Mouse (Mus musculus) testis, postnatal 14 days (tissue): Measurements from ENCODE around the gene Adcy2.

ENCODE experiments used
- DNase-seq: peaks from one replicate; pipeline ENCODE4 v3.0.0; 2021; ENCODE audit warnings: low spot score

Gene Adcy2

DNA sequence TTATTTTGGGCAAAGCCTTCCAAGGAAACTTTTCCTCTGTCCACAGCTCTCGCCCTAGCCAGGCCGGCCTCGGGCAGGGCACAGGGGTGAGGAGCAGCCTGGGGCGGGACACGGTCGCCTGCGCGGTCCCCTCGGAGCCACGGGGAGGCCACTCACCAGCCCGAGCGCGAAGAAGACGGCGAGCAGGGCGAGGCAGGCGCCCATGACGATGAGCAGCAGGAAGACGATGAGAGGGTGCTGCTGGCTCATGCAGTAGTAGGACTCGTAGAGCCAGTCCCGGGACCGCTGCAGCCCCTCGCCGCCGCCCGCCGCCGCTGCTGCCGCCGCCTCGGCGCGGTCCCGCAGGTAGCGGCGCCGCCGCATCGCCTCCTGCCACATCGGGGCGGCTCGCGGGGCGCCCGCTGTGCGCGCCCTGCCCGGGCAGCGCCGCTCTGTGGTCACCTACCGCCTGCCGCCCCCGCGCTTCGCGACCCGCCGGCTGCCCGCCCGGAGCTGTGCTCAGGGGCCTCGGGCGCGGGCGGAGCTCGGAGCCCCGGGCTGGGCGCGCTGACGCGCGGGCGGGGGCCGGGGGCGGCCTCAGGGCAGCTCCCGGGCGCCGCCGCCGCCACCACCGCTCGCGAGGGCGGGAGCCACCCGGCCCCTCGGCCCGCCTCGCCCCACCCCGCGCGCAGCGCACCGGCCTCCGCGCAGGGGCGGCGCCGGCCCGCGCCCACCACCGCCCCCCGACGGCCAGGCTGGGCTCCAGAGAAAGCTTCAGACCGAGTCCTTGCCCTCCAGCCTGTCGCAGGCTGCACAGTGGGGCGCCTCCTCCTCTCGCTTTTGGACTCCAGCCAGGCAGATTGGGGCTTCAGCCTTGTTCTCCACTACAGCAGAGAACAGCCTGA is at the start of gene Adcy2:
Adcy2 (minus strand) TSS at position 624 of the 884 bp plus-strand sequence.
- DNase-seq, result peak; percentile 63

DNA sequence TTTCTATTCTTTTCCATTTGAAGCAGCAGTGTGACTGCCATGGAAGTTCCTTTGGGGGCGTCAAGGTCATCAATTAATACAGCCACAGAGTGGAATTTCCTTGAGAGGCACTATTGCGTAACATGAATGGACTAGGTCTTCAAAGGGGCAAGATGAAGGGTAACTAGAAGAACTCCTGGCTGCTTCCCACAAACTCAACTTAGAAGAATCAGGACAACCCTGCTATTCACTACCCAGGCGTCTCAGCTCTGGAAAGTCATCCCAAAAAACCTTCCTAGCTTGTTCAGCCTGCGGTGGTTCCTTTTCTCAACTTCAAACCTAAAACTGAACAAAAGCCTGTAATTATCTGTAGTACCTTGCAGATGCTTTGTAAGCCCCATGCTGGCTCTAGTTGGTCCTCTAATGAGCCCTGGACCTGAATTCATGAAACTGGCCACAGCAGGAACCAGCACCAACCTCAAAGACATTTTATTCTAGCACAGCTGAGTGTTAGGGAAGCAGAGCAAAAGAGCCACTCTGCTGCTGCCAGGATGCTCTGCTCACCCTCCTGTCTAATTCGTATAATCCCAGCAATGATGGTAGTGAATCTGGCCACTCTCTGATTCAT is 37.8 kb upstream of the Adcy2 start:
- DNase-seq, result no peak

DNA sequence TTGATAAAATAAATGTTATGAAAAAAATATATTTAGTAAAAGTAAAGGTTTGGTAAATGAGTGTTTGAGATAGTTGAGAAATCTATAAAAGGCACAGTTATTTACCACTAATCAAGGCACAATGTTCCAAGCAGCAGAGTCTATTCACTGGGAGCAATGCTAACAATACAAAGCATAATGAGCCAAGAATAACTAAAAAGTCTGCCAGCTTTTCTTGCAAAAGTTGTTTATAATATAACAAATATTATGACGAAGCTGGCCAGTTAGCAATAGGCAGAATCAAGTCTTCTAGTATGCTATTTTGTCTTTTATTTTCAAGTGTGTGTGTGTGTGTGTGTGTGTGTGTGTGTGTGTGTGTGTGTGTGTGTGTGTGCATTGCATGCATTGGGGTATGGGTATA is 35.3 kb upstream of the Adcy2 start:
- no peak for DNase-seq

DNA sequence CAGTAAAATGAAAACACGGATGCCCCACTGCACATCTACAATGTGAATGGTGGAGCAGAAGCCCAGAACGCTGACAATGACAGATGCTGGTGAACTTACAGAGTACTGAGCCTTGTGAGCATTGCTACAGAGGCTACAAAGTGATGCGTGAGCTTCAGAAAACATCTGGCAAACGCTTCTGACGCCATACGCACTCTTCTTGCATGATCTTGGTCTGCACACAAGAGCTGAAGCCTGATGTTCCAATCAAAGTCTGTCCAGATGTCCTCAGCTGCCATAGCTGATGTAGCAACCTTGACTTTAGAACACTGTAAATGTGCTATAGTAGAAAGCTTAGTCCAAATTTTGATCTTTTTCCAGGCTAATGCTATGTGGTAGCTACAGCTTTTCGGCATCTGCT is 34.2 kb upstream of the Adcy2 start:
- DNase-seq, result no peak

DNA sequence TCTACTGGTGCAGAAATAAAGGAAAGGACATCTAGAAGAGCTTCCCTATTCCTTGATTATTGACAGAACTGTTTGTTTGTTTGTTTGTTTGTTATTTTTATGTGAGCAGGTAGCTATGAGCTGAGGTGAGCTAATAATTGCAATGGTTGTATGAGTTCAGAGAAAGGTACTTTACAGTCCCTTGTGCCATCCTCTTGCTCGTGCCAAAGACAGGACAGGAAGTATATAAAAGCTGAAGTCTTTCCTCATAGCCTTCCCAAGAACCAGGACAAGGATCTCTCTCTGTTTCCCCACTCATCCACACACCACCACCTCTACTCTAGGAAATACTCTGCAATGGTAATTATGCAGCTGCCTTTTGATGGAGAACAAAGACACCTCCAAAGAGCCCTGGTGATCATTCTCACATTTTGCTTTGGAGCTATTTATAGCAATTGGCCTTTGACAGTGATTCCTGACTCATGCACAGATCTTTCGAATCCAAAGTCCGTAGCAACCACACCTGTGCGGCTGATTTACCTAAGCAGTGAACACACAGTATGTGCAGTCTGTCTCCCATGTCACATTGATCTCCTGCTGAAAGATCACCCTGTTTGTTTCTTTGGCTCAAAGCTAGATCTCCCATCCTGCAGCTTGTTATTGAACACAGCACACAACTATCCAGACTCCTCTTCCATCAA is 29.9 kb upstream of the Adcy2 start:
- DNase-seq, result no peak

DNA sequence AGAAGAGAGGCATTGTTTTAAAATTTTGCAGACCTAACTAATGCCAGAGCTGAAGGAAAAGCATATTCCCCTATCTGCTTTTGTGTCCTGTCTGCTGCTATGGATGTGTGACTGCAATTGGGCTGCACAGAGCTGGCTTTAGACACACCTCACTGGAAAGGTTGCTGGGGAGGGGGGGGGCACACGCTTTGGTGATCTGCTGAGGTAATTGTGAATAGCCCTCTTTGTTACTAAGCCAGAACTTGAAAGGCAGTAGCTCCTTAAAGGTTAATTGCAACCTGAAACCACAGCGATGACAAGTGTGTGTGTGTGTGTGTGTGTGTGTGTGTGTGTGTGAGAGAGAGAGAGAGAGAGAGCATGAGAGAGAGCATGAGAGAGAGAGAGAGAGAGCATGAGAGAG is 25.6 kb upstream of the Adcy2 start:
- no peak for DNase-seq

DNA sequence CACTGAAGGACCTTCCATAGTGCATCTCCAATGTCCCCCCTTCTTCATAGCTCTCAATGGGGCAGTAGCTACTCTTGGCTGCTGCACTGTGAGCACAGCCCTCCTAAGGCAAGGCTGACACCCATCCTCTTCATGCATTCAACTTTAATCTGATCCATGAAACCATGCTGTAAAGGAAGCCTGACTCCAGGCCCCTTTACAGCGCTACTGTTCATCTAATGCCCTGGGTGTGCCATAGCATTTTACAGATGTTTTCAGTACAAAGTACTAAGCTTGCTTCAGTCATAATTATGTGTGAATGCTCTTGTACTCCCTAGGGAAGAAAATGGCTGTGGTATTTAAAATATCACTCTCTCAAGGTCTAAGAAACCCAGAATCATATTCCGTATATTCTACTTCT is 23.9 kb upstream of the Adcy2 start:
- DNase-seq, result no peak

DNA sequence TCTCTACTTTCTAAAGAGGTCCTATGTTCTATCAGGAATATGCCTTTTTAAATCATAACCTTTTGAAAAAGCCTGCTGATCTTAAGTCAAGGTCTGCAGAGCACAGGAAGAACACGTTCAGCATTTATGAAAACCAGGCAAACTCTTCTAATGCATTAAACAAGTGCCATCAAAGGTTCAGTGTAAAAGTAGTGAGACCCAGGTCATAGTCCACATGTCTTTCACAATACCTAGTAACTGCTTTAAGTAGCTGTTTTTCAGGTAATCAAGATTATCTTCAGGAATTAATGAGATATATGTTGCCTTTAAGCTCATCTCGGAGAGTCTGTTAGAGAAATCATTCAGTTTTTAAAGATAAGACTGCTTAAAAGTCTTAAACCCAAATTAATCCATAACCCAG is 21.2 kb upstream of the Adcy2 start:
- DNase-seq, result no peak

DNA sequence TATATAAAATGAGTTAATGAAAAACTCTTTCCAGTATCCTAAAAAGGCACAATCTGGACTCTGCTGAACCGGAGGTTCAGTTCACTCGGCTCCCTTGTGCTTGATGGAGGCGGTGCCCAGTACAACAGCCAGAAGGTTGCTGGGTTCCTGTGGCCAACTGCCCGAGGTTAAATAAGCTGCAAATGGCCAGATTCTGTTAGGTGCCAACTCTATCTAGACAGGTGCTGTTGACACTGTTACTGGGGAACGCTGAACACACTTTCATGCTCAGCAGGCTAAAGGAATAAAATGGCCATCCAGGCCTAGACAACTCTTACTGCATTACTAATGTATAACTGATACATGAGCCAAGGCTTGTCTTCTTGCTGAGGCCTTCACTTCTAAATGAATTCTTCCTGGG is 7.6 kb upstream of the Adcy2 start:
- no peak for DNase-seq

DNA sequence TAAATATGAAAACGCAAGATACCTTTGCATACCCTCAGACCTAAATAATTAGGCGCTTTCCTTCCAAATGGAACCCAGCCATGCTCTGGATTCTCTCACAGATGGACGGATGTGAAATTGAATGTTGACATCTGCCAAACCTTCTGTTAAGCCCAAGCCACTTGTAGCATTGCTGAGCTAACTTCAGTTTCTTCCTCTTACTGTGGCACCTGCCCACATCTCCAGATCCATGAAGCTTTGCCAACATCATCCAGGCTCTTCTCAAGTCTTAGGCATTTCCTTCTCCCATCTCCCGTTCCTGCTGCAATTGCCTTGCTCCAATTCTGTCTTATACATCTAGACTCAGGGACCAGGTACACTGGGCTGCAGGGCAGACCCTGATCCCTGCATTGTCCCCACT is 6.8 kb upstream of the Adcy2 start:
- no peak for DNase-seq

DNA sequence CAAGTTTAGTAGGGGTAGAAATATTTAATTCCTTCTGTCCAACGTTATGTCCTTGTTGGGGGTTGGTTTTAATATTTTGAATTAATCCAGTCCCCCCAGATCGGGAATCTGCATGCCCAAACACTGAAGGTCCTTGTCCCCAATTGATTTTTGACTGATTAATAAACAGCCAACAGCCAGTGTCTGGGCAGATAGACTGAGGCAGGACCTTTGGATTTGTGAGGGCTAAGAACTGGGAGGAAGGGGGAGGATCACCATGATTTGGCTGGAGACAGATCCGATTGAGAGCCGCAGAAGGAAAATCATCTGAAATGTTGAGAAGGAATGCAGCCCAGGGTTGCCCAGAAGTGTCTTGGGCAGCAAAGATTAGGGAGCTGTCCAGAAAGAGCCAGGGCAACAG is 5.1 kb upstream of the Adcy2 start:
- DNase-seq, result no peak

DNA sequence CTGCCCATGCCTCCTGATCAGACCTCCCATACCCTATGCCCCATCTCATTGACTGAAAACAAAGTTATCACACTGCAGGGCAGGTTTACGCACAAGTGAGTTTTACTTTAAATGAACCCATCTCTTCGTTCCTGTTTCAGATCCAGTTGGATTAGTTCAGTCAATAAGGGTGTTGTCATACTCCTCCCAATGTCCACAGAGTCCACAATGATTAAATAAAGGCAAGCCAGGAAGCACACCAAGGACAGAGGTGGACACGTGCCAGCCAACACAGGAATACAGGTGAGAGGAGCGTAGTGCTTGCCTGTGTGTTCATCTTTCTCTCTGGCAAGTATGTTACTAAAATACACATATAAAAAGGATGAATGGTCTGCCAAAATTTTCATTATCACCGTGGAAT is 3.3 kb upstream of the Adcy2 start:
- no peak for DNase-seq

DNA sequence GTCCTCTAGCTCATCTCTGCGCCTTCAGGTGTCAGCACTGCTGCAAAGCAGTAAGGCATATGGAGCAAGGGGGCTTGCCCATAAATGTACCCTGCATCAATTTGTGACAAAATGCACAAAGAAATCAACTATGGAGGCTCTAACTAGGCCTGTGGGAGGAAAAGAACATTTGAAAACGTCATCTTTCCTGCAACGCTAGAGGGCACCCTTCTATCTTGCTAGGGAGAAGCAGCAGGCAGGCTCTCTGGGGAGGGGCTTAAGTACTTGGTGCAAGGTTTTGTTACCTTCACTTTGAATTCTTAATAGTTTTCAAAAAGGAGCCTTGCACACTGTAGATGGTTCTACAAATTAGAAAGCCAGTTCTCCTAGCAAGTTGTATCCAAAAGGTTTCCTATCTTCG is 2.8 kb upstream of the Adcy2 start:
- peak; percentile 24 for DNase-seq

DNA sequence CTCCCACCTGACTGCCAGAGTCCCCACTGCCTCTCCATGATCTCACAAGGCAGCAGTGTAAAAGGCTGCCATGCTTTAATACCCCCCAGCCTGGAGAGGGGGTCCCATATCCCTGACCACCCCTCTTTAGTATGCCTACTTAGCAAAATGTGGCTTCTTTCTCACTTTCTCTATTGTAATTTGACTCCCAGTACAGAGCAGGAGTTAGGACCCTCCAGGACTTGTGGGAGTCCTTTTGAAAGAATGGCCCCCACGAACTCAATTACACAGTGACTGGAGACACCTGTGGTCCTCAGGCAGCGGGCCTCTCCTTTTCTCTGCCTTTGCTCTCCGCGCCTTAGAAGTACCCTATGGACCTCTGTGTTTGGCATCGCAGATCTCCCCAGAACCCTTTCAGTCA is 485 bp upstream of the Adcy2 start:
- DNase-seq, result no peak

DNA sequence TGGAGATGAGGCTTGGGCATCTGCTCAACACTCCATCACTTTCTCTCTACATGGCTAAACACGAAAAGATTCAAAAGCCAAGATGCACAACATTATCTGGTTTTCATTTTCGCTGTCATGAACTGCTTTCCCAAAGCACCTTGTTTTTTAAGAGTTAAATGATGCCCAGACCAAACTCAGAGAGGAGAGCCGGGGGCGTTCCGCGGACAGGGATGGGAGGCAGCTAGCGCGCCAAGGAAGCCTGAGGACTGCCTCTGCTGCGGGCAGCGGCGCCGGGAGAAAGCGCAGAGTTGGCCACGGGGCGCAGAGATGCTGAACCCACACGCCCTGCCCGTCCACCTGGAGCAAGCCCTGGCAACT is 803 bp downstream of the Adcy2 start:
- no peak for DNase-seq

DNA sequence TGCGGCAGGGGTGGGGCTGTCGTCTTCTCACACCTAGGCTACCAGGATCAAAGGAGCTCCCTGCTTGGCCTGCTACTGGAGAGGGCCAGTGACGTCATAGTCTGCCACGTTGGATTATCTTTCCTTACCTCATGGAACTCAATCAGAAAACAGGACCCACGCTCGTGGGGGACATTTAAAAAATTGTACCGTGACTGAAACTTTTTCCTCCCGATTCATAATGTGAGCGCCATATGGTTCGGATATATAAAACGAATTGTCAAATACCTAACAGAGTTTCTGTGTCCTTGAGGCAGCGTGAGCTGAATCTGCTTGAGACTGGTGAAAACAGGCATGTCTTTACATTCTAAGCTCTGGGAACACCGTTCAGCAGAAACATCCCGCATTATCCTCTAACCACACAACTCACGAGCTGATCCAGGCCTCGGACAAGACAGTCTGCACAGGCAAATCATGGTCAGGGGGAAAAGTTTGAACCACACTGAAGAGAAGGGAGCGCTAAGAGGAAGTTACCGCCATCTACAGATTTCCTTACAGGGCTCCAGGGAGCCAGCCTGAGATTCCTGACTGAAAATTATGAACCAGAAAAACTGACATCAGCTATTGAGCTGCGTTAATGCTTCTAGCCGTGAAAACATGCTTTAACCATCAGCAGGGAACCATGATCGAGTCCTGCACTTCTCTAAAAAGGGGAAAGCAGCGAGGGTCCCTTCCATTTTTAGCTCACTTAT is 1.4 kb downstream of the Adcy2 start:
- no peak for DNase-seq

DNA sequence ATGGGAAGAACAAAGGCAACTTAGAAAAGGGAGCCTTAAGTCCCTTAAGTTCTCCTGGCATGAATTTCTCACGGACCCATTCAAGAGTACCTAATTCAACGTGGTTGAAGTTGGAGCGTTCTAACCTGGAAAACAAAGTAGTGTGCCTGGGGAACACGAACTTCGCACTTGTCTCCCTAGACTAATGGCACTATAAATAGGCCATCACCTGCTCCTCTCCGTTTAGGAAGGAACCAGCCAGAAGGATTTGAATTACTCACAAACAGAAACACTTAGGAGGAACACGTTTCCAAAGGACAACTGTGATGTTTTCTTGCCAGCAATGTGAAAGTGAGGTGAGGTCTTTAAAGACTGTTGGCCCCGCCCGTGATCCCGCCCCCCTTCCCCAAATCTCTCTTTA is 2.0 kb downstream of the Adcy2 start:
- DNase-seq, result no peak

DNA sequence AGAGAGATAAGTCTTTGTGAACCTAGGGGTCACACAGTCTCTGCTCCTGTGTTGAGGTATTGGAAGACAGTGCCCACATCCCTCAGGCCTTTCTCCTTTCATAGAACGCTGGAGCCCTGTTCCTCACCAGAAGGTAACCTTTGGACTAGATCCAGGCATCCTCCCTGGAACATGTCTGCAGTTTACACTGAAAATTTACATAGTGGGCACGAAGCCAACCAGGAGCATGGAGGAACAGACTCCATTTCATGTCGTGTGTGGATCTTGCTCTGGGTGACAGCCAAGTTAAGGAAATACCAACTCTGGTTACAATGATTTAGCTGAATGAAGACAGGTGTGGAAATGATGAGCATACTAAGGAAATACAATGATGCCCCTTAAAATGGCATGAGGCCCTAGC is 2.7 kb downstream of the Adcy2 start:
- no peak for DNase-seq

DNA sequence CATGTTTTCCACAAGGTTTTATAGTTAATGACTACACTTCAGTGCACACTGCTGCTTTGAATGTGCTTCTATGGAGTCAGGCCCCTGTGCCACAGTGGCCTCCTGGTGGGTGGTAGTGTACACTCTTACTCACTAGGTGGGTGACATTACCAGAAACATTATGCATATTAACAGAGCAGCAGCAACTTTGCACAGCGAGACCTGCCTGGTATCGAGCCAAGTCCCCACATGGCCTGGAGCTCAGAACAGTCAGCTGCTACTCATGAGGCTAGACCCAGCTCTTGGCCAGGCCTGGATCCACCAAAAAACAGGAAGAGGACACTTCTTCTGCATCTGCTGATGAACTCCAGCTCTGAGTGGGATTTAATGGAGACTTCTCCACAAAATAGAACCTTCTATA is 13.6 kb downstream of the Adcy2 start:
- DNase-seq, result no peak

DNA sequence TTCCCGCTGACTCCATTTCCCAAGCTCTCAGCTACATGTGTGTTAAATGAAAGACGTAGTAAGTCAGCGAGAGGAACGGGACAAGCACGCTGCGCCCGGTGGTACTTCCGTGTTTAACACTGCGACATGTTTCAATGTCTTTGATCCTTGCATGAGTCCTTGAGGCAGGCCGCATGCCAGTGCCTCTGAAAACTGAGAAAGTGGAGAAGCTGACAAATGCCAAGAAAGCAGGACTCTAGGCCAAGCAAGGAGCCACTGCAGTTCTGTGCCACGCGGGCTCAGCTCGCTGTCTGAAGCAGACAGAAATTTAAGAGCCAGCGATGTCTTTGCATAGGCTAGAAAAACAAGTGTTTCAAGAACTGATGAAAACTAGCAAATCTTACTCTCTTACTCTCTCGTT is 15.3 kb downstream of the Adcy2 start:
- DNase-seq, result no peak

DNA sequence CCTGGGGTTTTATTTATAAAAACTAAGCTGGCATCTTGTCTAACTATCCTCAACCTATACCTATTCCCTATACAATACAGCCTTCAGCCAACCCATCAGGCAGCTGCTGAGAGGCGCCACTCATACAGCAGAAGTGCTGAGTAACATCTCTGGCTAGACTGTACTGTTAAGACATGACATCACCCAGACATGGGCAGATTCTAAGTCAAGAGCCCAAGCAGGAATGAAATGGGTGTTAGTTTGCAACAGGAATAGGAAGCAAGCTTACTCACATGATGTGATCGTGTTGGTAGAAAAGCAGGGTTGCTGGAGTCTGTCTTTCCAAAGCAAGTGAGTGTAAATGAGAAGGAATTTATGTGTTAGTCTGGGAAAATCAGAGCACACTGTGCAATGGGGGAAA is 18.3 kb downstream of the Adcy2 start:
- DNase-seq, result no peak

DNA sequence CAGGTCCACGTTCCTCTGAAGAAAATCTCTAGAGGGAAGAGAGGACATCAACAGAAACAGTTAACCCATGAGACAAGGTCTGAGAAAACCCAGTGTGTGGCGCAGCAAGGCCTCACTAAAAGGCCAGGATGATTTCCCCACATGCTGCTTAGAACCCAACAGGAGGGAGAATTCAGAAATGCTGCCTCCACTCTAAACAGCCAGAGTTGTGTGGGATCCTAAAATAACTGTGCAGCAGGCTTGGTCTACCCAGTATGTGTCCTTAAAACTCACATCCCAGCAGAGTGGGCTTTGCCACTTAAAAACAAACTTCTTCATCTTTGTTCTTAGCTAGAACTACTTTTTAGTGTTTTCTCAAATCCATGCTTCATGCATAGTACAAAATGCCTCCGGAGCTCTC is 26.2 kb downstream of the Adcy2 start:
- no peak for DNase-seq

DNA sequence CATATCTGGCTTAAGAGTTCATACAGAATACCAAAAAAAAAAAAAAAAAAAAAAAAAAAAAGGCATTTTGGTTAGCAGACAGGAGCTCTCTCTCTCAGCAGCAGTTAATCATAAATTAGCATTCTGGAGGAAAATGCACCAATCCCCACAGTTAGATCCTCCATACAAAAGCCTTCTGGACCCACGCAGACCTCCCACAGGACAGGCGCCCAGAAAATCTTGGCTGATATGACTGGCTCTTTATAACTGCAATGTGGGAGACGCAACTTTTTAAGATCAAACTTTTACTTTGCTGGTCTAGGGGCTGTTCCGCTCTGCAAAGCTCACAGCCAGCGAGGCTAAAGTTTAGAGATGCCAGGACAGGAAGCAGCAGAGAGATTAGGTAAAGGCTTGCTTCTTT is 37.8 kb downstream of the Adcy2 start:
- DNase-seq, result no peak
